Mouse (Mus musculus) layer of hippocampus, postnatal 14 days (tissue): ENCODE results near the gene Gbp2. TPM values are rescaled to one million over a fixed set of nuclear protein-coding genes. Genes with fewer than 3 reads are reported as not detected.
"Not testable (repeated sequence)": the region's sequence is repeated elsewhere in the genome, so short reads cannot be mapped to it uniquely, and the experiment has no call there.

Experiments
- DNase-seq, 2 experiments: peaks; one replicate each; pipeline ENCODE4 v3.0.0; 2021 to 2022; ENCODE audit warnings: low spot score in 2 of 2, mixed read lengths in 1 of 2
- long read RNA-seq, 2 experiments: library from polyadenylated mRNA; stranded (forward); transcript quantifications; one replicate each; pipeline ENCODE4 v2.0.0; 2021
- total RNA-seq, 2 experiments: library from RNA; stranded (reverse); gene quantifications; 2 replicates each; pipeline ENCODE4 v1.2.3; 2021

Gbp2 gene
- total RNA-seq, result 1 to 10 TPM in 1 of 2 experiments, under 1 TPM in 1; 0.79 to 1.8 TPM
- long read RNA-seq, experiment 1, partial matches to known transcripts, result 0 of 3 reads
- long read RNA-seq, experiment 1, other reads (novel, unspliced or antisense), result 0 of 3 reads
- long read RNA-seq, experiment 2, partial matches to known transcripts, result 0 of 3 reads
- long read RNA-seq, experiment 2, other reads (novel, unspliced or antisense), result 0 of 3 reads

GRCm38 (mm10) chr3:142620111-142620955, at the start of gene Gbp2:
Gene Gbp2, plus strand, starts transcription at chr3:142620602.
- no peak for DNase-seq

DNA sequence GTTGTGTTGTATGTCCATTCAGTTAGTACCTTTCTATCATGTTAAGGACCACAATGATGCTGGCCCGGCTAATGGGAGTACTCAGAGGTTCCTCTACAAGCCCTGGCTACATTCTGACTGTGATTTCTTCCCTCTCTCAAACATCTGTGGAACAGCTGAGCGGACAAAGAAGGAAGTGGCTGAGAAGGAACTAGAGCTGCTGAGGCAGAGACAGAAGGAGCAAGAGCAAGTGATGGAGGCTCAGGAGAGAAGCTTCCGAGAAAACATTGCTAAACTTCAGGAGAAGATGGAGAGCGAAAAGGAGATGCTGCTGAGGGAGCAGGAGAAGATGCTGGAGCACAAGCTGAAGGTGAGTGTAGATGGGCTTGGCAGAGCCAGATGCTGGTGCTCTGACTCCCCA, 49.7 kb upstream of the Gbp2 start:
- no peak for DNase-seq

GRCm38 (mm10) chr3:142577108-142577507, 43.3 kb upstream of the Gbp2 start:
- no peak for DNase-seq

DNA sequence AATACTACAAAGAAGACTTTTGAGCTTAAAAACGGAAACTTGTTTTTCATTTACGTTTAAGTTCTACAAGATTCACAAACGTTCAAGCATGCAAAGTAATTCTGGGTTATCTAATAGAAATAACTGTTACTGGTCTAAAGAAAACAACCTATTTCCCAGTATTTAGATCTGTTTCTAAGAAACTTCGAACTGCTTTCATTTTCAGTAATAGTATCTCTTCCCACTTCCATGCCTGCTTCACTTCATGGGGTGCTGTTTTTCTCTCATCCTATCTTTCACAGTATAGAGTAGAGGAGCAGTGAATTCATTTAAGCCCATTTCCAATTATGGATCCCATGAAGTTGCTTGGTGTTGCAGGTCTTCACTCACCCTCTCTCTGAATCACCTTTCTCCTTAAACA, 42.1 kb upstream of the Gbp2 start:
- no peak for DNase-seq

- DNase-seq, result no peak
Observed at GRCm38 (mm10) chr3:142583067-142583466, 37.3 kb upstream of the Gbp2 start.

DNA sequence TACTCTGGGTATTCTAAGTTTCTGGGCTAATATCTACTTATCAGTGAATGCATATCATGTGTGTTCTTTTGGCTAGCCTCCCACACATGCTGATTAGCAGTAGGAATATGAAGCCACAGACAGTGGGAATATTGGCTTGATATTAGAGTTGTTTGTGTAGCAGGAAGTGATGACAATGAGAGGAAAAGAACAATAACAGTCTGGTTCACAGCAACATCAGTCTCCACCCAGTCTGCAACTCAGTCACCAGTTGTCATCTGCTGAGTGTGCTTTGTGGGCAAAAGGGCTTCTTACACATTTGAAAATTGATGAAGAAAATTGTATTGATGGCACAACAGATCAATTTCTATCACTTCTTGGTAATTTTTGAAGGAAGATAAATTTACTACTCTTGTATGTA, 33.0 kb upstream of the Gbp2 start:
- no peak for DNase-seq

GRCm38 (mm10) chr3:142588888-142589287, 31.5 kb upstream of the Gbp2 start:
- DNase-seq, result no peak

- DNase-seq, result no peak
Observed at GRCm38 (mm10) chr3:142590431-142591067, 29.9 kb upstream of the Gbp2 start.

DNA sequence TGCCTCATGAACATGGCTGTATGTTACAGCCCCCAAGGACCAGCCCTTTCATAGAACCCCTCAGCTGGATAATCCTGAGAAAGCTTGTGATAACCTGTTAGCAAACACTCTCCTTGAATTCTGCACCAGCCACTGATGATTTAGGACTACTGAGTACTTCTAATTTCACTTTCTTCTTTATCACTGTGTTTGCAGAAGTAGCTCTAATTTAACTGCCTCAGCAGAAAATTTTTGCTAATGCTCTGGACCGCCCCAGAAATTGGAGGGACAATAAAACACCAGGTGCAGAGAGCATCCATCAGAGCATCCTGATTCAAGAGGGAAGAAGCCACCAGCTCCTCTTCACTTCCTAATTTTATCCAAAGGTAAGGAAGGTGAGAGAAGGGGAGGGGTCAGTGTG, 25.9 kb upstream of the Gbp2 start, which contains the start of gene Gbp2b:
Gbp2b (plus strand) TSS at position 301 of the 400 bp plus-strand sequence.
- DNase-seq, result no peak

DNA sequence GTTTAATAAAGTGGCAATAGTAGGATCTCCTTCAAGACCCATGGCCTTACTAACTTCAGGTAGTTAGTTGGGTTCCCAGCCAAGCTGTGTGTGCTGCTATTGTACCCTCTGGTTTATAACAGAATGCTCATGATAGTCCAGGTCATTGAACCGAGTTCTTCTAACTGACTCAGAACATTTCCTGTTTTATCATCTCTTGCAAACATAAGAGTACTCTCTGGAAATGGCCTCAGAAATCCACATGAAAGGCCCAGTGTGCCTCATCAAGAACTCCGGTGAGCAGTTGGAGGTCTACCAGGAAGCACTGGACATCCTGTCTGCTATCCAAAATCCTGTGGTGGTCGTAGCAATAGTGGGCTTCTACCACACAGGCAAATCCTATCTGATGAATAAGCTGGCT, 22.5 kb upstream of the Gbp2 start:
- no peak for DNase-seq

DNA sequence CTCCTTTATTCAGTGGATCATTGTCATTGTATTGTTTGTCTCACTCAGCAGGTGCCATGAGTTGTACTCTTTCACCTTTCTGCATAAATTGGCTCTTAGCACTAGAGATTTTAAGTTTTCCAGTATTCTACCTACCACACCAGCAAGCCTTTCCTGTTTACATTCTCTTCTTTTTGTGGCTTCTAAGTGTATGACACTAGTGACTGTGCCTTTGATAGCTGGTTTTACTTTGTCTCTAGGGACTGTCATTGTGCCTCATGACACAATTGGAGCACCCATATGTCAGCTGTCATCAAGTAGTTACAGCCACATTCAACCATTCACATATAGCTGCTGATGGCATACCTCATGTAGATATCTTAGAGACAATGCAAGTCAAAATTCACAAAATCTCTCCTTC, 18.7 kb upstream of the Gbp2 start:
- no peak for DNase-seq

GRCm38 (mm10) chr3:142618658-142619057, 1.7 kb upstream of the Gbp2 start:
- DNase-seq, result no peak

- DNase-seq, result no peak
Observed at GRCm38 (mm10) chr3:142619606-142620005, 796 bp upstream of the Gbp2 start.

DNA sequence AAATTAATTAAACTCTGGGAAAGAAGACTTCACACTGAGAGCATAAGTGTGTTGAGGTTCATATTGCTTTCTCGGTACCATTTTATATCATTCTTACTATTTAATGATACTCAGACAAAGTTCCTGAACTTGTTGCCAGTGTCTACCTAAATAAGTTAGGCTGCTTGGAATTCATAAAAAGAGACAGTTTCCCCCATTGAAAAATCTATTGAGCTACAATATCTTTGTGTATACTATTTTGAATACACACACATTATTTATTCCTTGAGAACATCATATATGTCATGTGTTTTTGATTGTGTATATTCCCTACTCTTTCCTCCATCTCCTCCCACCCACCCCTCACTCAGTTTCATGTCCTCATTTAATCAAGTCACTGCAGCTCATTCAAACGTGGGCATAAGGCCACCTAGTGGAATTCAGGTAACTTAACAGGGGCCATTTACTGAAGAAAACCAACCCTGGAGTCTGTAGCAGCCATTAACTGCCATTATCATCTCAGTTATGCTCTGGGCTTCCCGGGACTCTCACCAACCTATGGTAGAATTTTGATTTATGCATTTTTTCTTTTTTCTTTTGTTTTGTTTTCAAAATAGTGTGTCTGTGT, 657 bp downstream of the Gbp2 start:
- DNase-seq, result no peak

DNA sequence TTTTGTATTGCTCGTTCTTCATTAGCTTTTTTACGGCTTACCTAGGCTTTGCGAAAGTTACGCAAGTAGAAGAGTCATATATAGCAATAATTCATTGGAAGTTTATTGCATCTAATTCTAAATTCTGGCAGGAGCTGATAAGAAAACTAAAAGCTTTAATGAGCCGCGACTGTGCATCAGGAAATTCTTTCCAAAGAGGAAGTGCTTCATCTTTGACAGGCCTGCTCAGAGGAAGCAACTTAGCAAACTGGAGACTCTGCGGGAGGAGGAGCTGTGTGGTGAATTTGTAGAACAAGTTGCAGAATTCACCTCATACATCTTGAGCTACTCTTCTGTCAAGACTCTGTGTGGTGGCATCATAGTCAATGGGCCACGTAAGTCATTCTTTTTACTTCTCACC, 10.0 kb downstream of the Gbp2 start:
- DNase-seq, result no peak

GRCm38 (mm10) chr3:142640201-142640600, 19.8 kb downstream of the Gbp2 start:
- DNase-seq, result peak; percentile 17 to 22

GRCm38 (mm10) chr3:142645949-142646348, 25.5 kb downstream of the Gbp2 start:
- DNase-seq, result peak; percentile 46 to 66

DNA sequence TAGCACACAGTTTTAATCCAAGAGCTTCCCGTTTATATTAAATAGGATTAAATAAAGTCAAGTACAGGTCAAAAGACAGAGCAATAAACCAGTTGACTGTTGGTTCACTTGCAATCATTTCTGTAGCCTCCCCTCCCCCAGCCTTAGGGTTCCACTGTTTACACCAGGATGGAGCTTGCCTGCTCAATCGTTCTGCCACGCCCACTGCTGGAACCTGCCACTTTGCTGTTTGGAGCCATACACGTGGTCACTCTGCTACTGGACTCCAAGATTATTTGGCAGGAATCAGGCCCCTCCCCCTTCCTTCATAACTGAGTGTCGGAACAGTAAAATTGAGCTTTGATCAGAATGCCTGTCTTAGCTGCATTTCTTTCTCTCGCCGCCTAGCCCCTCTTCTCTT, 27.4 kb downstream of the Gbp2 start:
- not testable (repeated sequence) for DNase-seq

DNA sequence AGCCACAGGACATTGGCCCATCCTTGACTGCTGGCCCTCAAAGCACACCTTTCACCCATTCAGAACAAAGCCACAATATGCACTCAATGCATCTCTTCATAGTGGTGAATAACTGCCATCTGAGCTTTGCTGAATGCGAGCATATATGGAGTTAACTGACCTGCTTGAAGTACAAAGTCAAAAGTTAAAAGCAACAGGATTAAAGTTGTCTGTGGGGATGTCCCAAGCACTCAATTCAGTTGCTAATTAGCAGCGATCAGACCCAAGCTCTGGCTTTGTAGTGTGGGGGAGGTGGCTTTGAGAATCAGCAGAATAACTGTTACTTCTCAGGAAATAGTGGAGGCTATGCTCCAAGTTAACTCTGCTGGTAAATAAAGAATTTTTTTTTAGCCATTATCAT, 29.8 kb downstream of the Gbp2 start:
- DNase-seq, result no peak

DNA sequence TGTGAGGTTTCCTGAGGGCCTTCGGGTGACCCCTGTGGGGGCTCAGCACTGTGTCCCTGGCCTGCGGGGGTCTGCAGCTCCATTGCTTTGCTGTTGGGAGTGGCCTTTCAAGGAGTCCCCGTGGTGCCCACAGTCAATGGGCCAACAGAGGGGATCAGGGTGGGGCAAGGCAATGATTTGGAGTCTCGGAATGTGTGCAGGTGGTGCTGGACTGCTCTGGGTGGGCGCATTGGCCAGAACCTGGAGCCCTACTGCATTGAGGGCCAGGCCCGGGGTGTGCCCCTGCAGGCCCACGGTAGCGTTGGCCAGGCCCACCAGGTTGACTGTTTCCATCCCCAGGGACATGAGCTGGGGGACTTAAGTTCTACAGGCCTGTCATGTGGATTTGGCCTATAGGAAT, 44.3 kb downstream of the Gbp2 start:
- no peak for DNase-seq

DNA sequence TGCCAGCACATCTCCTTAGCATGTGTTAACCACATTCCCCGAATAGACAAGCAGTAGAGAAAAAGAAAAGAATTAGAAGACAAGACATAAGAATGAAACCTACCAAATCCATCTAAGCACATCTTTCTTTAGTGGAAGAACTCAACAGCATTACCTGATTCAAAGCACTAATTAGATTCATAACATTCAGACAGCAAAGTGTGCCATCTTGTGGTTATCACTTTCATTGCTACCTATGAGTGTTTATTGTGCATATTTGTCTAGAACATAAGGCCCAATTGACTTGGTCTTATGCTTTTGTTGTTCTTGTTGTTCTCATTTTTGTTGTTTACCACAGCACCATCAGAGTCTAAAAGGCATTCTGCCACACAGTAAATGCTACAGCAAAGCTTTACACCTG, 54.2 kb downstream of the Gbp2 start:
- DNase-seq, result peak in 1 of 2 experiments; percentile 7
